Mouse (Mus musculus) G1E (cell line): ENCODE data around the gene Prph.

Experiments used
- CTCF ChIP-seq: IDR thresholded peaks from 2 replicates; pipeline ENCODE4 v1.5.1; 2012; ENCODE audit warnings: low read depth, low read length, inconsistent platforms, mixed read lengths
- GATA1 ChIP-seq: IDR thresholded peaks from 2 replicates; pipeline ENCODE4 v1.6.1; 2012; ENCODE audit warnings: borderline replicate concordance, low read length, inconsistent platforms, mixed read lengths
- GATA2 ChIP-seq: IDR thresholded peaks from 2 replicates; pipeline ENCODE4 v1.6.1; 2012; ENCODE audit warnings: low read depth, low read length, inconsistent platforms, borderline replicate concordance
- POLR2AphosphoS5 ChIP-seq: IDR thresholded peaks from 2 replicates; pipeline ENCODE4 v1.6.1; 2012; ENCODE audit warnings: low read depth, low read length, inconsistent platforms; ENCODE audit not compliant: insufficient replicate concordance
- TAL1 ChIP-seq: conservative IDR thresholded peaks from 2 replicates; pipeline ENCODE4 v1.6.1; 2012; ENCODE audit warnings: low read depth, low read length, inconsistent platforms, mixed read lengths

- TF ChIP-seq CTCF (no peak), GATA1 (no peak), TAL1 (no peak), POLR2AphosphoS5 (no peak), GATA2 (no peak)
Observed at GRCm38 (mm10) chr15:99044854-99045253, 10.1 kb upstream of the Prph start.
